Mouse (Mus musculus): ENCODE measurements around the gene Aldh2. TPM values are rescaled to one million over a fixed set of nuclear protein-coding genes. Genes with fewer than 3 reads are reported as not detected.

The Aldh2 gene
- total RNA-seq, 1 experiment from 2014 or later, result 532 TPM

- ATAC-seq (replicated peaks in 1 of 2; ENCODE audit: insufficient read depth in 1 of 2, low FRiP score in 2 of 2, low TSS enrichment in 1 of 2, low read depth in 1 of 2, poor library complexity in 2 of 2, severe bottlenecking in 2 of 2), result no peak
These were observed 17.8 kb downstream of the Aldh2 start for GRCm38 (mm10) chr5:121575867-121576266.

- ATAC-seq (replicated peaks in 1 of 2; ENCODE audit: insufficient read depth in 1 of 2, low FRiP score in 2 of 2, low TSS enrichment in 1 of 2, low read depth in 1 of 2, poor library complexity in 2 of 2, severe bottlenecking in 2 of 2), result no peak
These were observed 19.5 kb downstream of the Aldh2 start for GRCm38 (mm10) chr5:121574145-121574544.

- ATAC-seq (replicated peaks in 1 of 2; ENCODE audit: insufficient read depth in 1 of 2, low FRiP score in 2 of 2, low TSS enrichment in 1 of 2, low read depth in 1 of 2, poor library complexity in 2 of 2, severe bottlenecking in 2 of 2), result no peak
These were observed 22.8 kb downstream of the Aldh2 start for GRCm38 (mm10) chr5:121570787-121571186.

GRCm38 (mm10) chr5:121569881-121570420 lies 23.7 kb downstream of the Aldh2 start:
- ATAC-seq (replicated peaks in 1 of 2; ENCODE audit: insufficient read depth in 1 of 2, low FRiP score in 2 of 2, low TSS enrichment in 1 of 2, low read depth in 1 of 2, poor library complexity in 2 of 2, severe bottlenecking in 2 of 2), result no peak

- ATAC-seq (replicated peaks in 1 of 2; ENCODE audit: insufficient read depth in 1 of 2, low FRiP score in 2 of 2, low TSS enrichment in 1 of 2, low read depth in 1 of 2, poor library complexity in 2 of 2, severe bottlenecking in 2 of 2), result no peak
These were observed 27.5 kb downstream of the Aldh2 start for GRCm38 (mm10) chr5:121566035-121566681.

- peak; percentile 75 to 90 for ATAC-seq (replicated peaks in 1 of 2; ENCODE audit: insufficient read depth in 1 of 2, low FRiP score in 2 of 2, low TSS enrichment in 1 of 2, low read depth in 1 of 2, poor library complexity in 2 of 2, severe bottlenecking in 2 of 2)
These were observed 29.1 kb downstream of the Aldh2 start for GRCm38 (mm10) chr5:121564468-121564895.

- no peak for ATAC-seq (replicated peaks in 1 of 2; ENCODE audit: insufficient read depth in 1 of 2, low FRiP score in 2 of 2, low TSS enrichment in 1 of 2, low read depth in 1 of 2, poor library complexity in 2 of 2, severe bottlenecking in 2 of 2)
These were observed 31.2 kb downstream of the Aldh2 start for GRCm38 (mm10) chr5:121562436-121562835.

DNA sequence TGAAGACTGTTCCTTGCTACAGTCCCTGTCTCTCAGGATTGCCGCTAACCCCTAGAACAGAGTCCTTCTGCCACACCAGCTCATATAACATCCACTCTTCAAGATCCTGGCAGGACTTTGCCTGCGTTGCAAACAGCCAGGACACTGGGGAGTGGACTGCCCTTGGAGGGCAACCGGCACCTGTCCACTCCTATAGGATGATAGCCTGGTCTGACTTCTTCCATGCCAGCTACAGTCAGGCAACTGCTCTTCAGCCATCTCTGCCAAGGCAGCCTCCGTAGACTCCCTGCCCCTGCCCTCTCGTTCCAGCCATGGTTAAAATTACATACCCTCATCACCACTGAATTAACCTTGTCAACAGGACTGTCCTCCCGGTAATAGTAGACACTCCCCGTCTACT lies 44.4 kb downstream of the Aldh2 start:
- ATAC-seq (replicated peaks in 1 of 2; ENCODE audit: insufficient read depth in 1 of 2, low FRiP score in 2 of 2, low TSS enrichment in 1 of 2, low read depth in 1 of 2, poor library complexity in 2 of 2, severe bottlenecking in 2 of 2), result no peak

DNA sequence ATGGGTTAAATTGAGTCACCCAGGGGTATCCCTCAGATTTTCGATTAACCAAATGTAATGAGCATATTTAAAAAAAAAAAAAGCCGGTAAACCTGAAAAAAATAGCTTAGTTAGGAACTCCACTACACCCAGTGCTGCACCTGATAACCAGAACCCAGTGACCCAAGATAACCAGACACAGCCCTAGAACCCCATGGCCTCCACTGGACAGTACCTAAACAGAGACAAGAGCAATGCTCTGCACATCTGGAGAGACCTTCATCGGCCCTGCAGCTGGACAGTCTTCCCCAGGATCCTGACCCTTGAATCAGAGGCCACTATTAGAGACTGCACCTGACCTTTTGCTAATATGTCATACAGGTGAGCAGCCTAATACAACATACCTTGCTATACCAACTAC lies 46.5 kb downstream of the Aldh2 start:
- ATAC-seq (replicated peaks in 1 of 2; ENCODE audit: insufficient read depth in 1 of 2, low FRiP score in 2 of 2, low TSS enrichment in 1 of 2, low read depth in 1 of 2, poor library complexity in 2 of 2, severe bottlenecking in 2 of 2), result no peak

- ATAC-seq (replicated peaks in 1 of 2; ENCODE audit: insufficient read depth in 1 of 2, low FRiP score in 2 of 2, low TSS enrichment in 1 of 2, low read depth in 1 of 2, poor library complexity in 2 of 2, severe bottlenecking in 2 of 2), result peak; percentile 65 to 83
These were observed 47.1 kb downstream of the Aldh2 start for GRCm38 (mm10) chr5:121546530-121546895.

DNA sequence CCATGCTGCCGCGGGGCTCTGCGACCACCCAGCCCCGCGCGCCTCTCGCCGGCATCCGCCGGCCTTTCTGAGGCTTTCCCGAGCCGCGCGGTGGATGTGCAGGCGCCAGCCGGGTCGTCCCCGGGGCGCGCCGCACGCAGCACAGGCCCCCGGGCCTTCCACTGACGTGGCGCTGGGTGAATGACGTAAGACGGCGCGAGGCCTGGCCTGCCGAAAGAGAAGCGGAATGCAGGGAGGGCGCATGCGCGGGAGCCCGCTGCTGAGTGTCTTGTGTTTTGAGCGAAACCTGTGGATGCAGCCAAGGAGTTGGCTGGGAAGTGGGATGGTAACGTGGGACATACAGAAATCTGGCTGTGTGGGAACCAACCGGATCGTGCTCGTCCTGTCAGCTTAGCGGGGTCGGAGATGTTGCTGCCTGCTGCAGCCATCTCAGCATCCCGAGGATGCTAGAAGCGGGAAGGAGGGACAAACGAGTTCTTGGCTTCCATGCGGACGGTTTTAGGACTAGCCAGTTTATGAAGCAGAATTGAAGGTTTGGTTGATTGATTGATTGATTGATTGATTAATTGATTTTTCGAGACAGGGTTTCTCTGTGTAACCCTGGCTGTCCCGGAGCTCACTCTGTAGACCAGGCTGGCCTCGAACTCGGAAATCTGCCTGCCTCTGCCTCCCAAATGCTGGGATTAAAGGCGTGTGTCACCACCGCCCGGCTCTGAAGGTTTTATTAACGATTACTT lies 47.7 kb downstream of the Aldh2 start, which contains the start of gene Mapkapk5:
Gene Mapkapk5 (minus strand): TSS at position 113 of the 737 bp plus-strand sequence.
- ATAC-seq (replicated peaks in 1 of 2; ENCODE audit: insufficient read depth in 1 of 2, low FRiP score in 2 of 2, low TSS enrichment in 1 of 2, low read depth in 1 of 2, poor library complexity in 2 of 2, severe bottlenecking in 2 of 2), result peak; percentile 90 to 94

- ATAC-seq (replicated peaks in 1 of 2; ENCODE audit: insufficient read depth in 1 of 2, low FRiP score in 2 of 2, low TSS enrichment in 1 of 2, low read depth in 1 of 2, poor library complexity in 2 of 2, severe bottlenecking in 2 of 2), result peak; percentile 12 to 34; a peak in 1 of 4 replicates
These were observed 48.5 kb downstream of the Aldh2 start, which contains the start of the genes Adam1a and Gm42878 for GRCm38 (mm10) chr5:121544910-121545792. Adam1a (minus strand) TSS chr5:121545482. Gm42878 (minus strand) TSS chr5:121545482.

- no peak for ATAC-seq (replicated peaks in 1 of 2; ENCODE audit: insufficient read depth in 1 of 2, low FRiP score in 2 of 2, low TSS enrichment in 1 of 2, low read depth in 1 of 2, poor library complexity in 2 of 2, severe bottlenecking in 2 of 2)
These were observed 50.3 kb downstream of the Aldh2 start for GRCm38 (mm10) chr5:121543370-121543769.

- ATAC-seq (replicated peaks in 1 of 2; ENCODE audit: insufficient read depth in 1 of 2, low FRiP score in 2 of 2, low TSS enrichment in 1 of 2, low read depth in 1 of 2, poor library complexity in 2 of 2, severe bottlenecking in 2 of 2), result no peak
These were observed 52.4 kb downstream of the Aldh2 start for GRCm38 (mm10) chr5:121541235-121541634.

DNA sequence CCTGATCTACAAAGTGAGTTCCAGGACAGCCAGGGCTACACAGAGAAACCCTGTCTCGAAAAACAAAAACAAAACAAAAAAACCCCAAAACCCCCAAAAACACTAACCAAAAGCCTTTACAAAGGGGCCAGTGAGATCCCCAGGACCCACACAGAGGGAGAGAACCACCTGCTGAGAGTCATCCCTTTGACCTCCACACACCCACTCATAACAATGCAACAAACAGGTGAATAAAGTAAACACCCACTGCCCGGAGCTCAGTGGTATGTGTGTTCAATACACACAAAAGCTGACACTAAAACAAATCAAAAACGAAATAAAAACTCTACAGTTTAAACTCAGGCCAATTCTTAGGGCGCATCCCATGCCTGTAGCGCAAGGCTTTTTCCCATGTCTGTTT lies 53.6 kb downstream of the Aldh2 start:
- no peak for ATAC-seq (replicated peaks in 1 of 2; ENCODE audit: insufficient read depth in 1 of 2, low FRiP score in 2 of 2, low TSS enrichment in 1 of 2, low read depth in 1 of 2, poor library complexity in 2 of 2, severe bottlenecking in 2 of 2)

- ATAC-seq (replicated peaks in 1 of 2; ENCODE audit: insufficient read depth in 1 of 2, low FRiP score in 2 of 2, low TSS enrichment in 1 of 2, low read depth in 1 of 2, poor library complexity in 2 of 2, severe bottlenecking in 2 of 2), result no peak
These were observed 56.0 kb downstream of the Aldh2 start for GRCm38 (mm10) chr5:121537588-121537987.

- no peak for ATAC-seq (replicated peaks in 1 of 2; ENCODE audit: insufficient read depth in 1 of 2, low FRiP score in 2 of 2, low TSS enrichment in 1 of 2, low read depth in 1 of 2, poor library complexity in 2 of 2, severe bottlenecking in 2 of 2)
These were observed 56.6 kb downstream of the Aldh2 start for GRCm38 (mm10) chr5:121536921-121537555.

Measured in hematopoietic stem cell, adult 5-6 weeks (primary cell).